Mouse (Mus musculus): ENCODE results near the gene Lpin3.

Lpin3 gene

GRCm38 (mm10) chr2:160932981-160933380, 52.5 kb downstream of the Lpin3 start:
- DNase-seq (ENCODE audit: low read depth, low spot score) = no peak

- DNase-seq (ENCODE audit: low read depth, low spot score) = peak; percentile 24
Measured at GRCm38 (mm10) chr2:160933890-160934289, 53.4 kb downstream of the Lpin3 start.

GRCm38 (mm10) chr2:160934451-160934850, 54.0 kb downstream of the Lpin3 start:
- DNase-seq (ENCODE audit: low read depth, low spot score) = no peak

- peak; percentile 9 for DNase-seq (ENCODE audit: low read depth, low spot score)
Measured at GRCm38 (mm10) chr2:160940930-160941709, 60.6 kb downstream of the Lpin3 start.

GRCm38 (mm10) chr2:160942443-160942842, 62.0 kb downstream of the Lpin3 start:
- DNase-seq (ENCODE audit: low read depth, low spot score) = peak; percentile 25

GRCm38 (mm10) chr2:160951595-160951994, 71.1 kb downstream of the Lpin3 start:
- DNase-seq (ENCODE audit: low read depth, low spot score) = no peak

- no peak for DNase-seq (ENCODE audit: low read depth, low spot score)
Measured at GRCm38 (mm10) chr2:160953131-160953873, 72.8 kb downstream of the Lpin3 start.

GRCm38 (mm10) chr2:160954541-160954940, 74.1 kb downstream of the Lpin3 start:
- no peak for DNase-seq (ENCODE audit: low read depth, low spot score)

- DNase-seq (ENCODE audit: low read depth, low spot score) = peak; percentile 32
Measured at GRCm38 (mm10) chr2:160955331-160955730, 74.9 kb downstream of the Lpin3 start.

All from R1 (cell line).